Mouse (Mus musculus) lung, adult 2 months (tissue): ENCODE measurements around the gene Atp6v1g2. TPM values are rescaled to one million over a fixed set of nuclear protein-coding genes. Genes with fewer than 3 reads are reported as not detected.

Experiments
- DNase-seq: peaks from one replicate; pipeline ENCODE4 v3.0.0; 2022
- H3K4me1 ChIP-seq: fragments of 200-500 bp; 2 replicates; pipeline ENCODE4 v1.6.1; 2011; ENCODE audit warnings: low read length; ENCODE audit not compliant: control insufficient read depth, insufficient read depth
- H3K4me3 ChIP-seq: fragments of 200-500 bp; replicated peaks from 2 replicates; pipeline ENCODE3; 2011; ENCODE audit warnings: low read depth, mild to moderate bottlenecking, control low read depth, low read length; ENCODE audit errors: extremely low read depth
- CTCF ChIP-seq: fragments of 200-500 bp; IDR thresholded peaks from 2 replicates; pipeline ENCODE4 v1.5.1; 2011; ENCODE audit warnings: mild to moderate bottlenecking, low read length, control low read depth; ENCODE audit not compliant: insufficient read depth
- POLR2A ChIP-seq: fragments of 200-500 bp; IDR thresholded peaks from 2 replicates; pipeline ENCODE4 v1.6.1; 2011; ENCODE audit warnings: low read depth, mild to moderate bottlenecking, control low read depth, low read length, borderline replicate concordance; ENCODE audit errors: extremely low read depth
- WGBS: fragments of 180-500 bp; shearing (Covaris S2); methylation state at CpG from one replicate; pipeline ENCODE4 v1.1.7; 2018; 5-methylcytosine and 5-hydroxymethylcytosine counted together
- polyA plus RNA-seq: library from polyadenylated mRNA; depleted of rRNA; stranded (reverse); fragments of >200 nt; gene quantifications from 2 replicates; pipeline ENCODE4 v1.2.3, GENCODE M21; 2012

The Atp6v1g2 gene
- polyA plus RNA-seq, 1 experiment = 8.1 TPM

GRCm38 (mm10) chr17:35235614-35236389 is 2.3 kb downstream of the Atp6v1g2 start, which contains the start of gene Nfkbil1:
TSS of gene Nfkbil1 (minus strand) at chr17:35235792.
- WGBS = under 1% methylated on average over 35 of the region's 35 CpGs
- peak; percentile 82 for DNase-seq
- TF ChIP-seq CTCF (peak; percentile 3; the same call in 1 of the 2 replicates), POLR2A (peak; percentile 71; the same call in 1 of the 2 replicates)
- H3K4me1 ChIP-seq = peaks cover 8% of the 10 kb centered on the region; the same call in 1 of the 2 replicates
- peak within 1 kb of the TSS; percentile 80 for H3K4me3 ChIP-seq

DNA sequence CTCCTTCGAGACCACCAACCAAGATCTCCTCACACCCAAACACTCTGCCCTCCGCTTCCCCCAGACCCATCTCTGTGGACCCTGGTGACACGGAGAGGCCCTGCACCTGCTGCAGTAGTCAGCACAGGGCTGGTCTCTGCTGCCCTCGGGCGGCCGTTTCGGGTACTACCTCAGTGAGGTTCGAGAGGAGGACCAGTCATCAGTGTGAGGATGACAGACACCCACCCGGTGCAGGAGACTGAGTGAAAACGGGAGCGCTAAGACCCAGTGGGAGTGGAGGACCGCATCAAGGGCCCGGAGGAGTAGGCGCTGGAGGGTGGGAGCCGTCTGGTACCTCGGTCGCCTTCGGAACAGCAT is 2.9 kb downstream of the Atp6v1g2 start:
- TF ChIP-seq POLR2A (peak; percentile 34; the same call in 1 of the 2 replicates), CTCF (peak; percentile 77)
- H3K4me3 ChIP-seq = peak overlapping the region; percentile 80
- 1% methylated on average over 18 of the region's 18 CpGs for WGBS
- DNase-seq = peak; percentile 99
- H3K4me1 ChIP-seq = peaks cover 8% of the 10 kb centered on the region; the same call in 1 of the 2 replicates

GRCm38 (mm10) chr17:35236996-35237395 is 3.5 kb downstream of the Atp6v1g2 start:
- TF ChIP-seq CTCF (no peak), POLR2A (no peak)
- no peak for DNase-seq
- no peak overlapping the region for H3K4me3 ChIP-seq
- 85% methylated on average over 9 of the region's 9 CpGs for WGBS
- H3K4me1 ChIP-seq = peaks cover 8% of the 10 kb centered on the region; the same call in 1 of the 2 replicates

DNA sequence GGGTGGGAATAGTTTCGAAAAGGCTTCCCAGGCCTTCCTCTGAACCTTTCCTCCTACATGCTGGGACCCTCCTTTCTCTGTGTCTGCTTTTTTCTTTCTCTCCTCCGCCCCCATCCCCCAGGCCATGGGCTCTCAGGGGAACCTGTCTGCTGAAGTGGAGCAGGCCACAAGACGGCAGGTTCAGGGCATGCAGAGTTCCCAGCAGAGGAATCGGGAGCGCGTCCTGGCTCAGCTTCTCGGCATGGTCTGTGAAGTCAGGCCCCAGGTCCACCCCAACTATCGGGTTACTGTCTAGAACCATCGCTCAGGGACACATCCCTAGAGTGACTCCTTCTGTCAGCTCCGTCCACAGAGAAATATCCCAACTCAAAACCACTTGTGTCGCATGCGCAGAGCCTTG is 4.0 kb downstream of the Atp6v1g2 start:
- WGBS = 88% methylated on average over 12 of the region's 12 CpGs
- H3K4me3 ChIP-seq = no peak overlapping the region
- TF ChIP-seq POLR2A (no peak), CTCF (no peak)
- DNase-seq = no peak
- peaks cover 8% of the 10 kb centered on the region for H3K4me1 ChIP-seq

GRCm38 (mm10) chr17:35239700-35240099 is 6.2 kb downstream of the Atp6v1g2 start:
- 71% methylated on average over 5 of the region's 5 CpGs for WGBS
- no peak for TF ChIP-seq CTCF
- TF ChIP-seq POLR2A = no peak
- Histone ChIP-seq H3K4me1 (peaks cover 13% of the 10 kb centered on the region), H3K4me3 (no peak overlapping the region)
- no peak for DNase-seq

GRCm38 (mm10) chr17:35240384-35241304 is 7.2 kb downstream of the Atp6v1g2 start:
- Histone ChIP-seq H3K4me1 (peaks cover 13% of the 10 kb centered on the region), H3K4me3 (peak overlapping the region; percentile 48)
- 21% methylated on average over 12 of the region's 12 CpGs for WGBS
- DNase-seq = no peak
- TF ChIP-seq CTCF (no peak), POLR2A (no peak)

DNA sequence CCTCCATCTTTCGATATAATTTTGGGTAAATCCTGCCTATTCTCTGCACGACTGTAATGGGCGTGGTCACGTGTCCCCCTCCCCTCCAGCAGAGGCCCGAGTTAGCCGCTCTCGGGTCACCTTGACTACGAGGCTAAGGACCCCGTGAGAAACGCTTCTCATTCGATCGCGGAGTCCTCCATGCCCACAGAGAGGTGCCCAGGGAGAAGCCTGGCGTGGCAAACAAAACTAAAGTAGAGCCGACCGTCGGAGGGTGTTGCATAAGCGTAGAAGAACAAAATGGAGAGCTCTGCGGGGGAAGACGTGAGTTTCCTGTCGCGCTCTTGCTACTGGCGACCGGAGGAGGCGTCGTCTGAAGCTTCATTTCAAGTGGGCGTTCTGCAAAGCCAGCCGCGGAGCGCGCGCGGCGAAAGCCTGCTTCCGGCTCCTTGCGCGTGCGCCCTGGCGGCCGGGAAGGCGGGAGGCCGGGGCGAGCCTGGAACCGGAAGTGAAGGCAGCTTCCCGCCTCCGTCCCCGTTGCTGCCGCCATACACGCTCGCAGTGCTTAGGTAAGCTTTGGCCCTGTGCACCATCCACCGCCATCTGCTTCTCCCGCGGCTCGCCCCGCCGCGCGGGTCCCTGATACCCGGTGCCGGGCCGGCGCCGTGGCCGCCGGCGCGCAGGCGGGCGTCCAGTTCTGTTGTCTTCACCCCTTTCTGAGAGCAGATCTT is 8.0 kb downstream of the Atp6v1g2 start, which contains the start of gene Ddx39b:
TSS of gene Ddx39b (plus strand) at position 442 of the 710 bp plus-strand sequence.
- WGBS = under 1% methylated on average over 69 of the region's 69 CpGs

DNA sequence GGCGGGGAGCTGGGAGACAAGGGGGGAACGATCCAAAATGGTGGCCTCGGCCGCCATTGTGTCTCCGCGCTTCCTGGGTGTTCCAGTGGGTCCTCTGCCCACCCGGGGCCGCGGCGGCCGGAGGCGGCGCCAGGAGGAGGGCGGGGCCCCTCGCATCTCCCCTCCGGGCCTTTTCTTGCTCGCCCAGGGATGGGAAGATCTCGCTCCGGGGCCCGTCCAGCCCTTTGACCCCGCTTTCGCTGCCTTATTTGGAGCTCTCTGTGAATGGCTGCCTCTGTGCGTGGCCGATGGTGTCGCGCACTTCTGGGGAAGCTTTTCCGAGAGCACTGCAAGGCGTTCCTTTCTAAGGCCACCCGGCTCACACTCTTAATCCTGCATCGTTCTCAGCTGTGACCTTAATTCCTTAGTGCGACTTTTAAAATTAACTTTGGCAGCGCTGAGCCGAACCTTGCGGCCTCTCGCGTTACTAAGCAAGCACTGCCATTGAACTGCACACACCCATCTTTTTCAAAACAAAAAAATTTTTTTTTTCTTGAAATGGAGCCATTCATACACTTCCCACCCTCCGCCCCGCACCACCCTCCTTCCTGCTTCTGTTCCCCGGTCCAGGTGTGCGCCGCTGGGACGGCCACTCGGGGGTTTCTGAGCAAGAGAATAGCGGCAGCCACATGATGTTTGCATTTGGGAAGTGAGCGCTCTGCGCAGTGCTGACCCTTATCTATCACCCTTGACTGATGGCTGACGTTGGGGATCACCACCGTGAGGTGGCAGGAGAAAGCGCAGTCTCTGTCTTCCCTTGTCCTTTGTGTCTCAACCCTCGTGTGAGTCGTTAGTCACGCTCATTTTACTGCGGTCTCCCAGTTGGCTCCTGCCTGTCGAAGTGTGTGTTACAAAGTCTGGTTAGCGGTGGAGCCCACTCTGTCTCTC is 8.8 kb downstream of the Atp6v1g2 start:
- DNase-seq = no peak
- peak overlapping the region; percentile 77 for H3K4me3 ChIP-seq
- peaks cover 13% of the 10 kb centered on the region for H3K4me1 ChIP-seq
- TF ChIP-seq CTCF = 0 out of 2 replicates have a peak, but pooled peaks have one; percentile 14
- peak; percentile 46; the same call in 1 of the 2 replicates for TF ChIP-seq POLR2A
- under 1% methylated on average over 55 of the region's 55 CpGs for WGBS

More for the DNA sequence above, 8.0 kb downstream of the Atp6v1g2 start, which contains the start of gene Ddx39b:
- TF ChIP-seq CTCF = no peak
- peak; percentile 92; the same call in 1 of the 2 replicates for TF ChIP-seq POLR2A
- peaks cover 13% of the 10 kb centered on the region for H3K4me1 ChIP-seq
- peak within 1 kb of the TSS; percentile 77 for H3K4me3 ChIP-seq
- DNase-seq = peak; percentile 95
